Mouse (Mus musculus): ENCODE measurements around the gene Olfr992. TPM values are rescaled to one million over a fixed set of nuclear protein-coding genes. Genes with fewer than 3 reads are reported as not detected.
"Not testable (repeated sequence)": the region's sequence is repeated elsewhere in the genome, so short reads cannot be mapped to it uniquely, and the experiment has no call there.

Gene Olfr992
- not detected in 2 replicates for polyA plus RNA-seq (2015; fragmentation: Nextera tagmentation; extraction: Ambion mirVana)

DNA sequence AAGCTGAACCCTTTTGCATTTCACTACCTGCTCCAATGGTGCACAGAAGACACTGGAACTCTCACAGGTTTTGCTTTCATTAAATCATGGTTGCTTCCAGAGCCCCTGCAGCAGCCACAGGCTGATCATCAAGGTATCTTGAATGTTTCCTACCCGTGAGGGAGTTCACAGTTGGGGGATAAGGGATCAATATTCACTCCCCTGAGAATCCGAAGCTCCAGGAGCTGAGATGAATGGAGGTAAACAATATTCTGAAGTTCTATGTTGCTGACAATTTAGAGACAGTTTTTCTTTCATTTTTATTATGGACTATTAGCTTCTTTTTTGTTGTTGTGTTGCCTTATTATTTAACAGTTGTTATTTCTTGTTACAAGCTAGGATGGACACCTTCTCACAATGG, at the start of gene Olfr992:
Gene Olfr992, minus strand, starts transcription at position 101 of the 400 bp plus-strand sequence.
- no peak for ATAC-seq
- no peaks in the 10 kb centered on the region for H3K36me3 ChIP-seq (ENCODE audit: control insufficient read depth, insufficient read depth)
- no peak within 1 kb of the TSS for H3K9ac ChIP-seq (replicated peaks; ENCODE audit: low read depth, low read length)
- no peak within 1 kb of the TSS for H3K4me3 ChIP-seq (replicated peaks; ENCODE audit: low read length)
- no peaks in the 10 kb centered on the region for H3K4me1 ChIP-seq (replicated peaks; ENCODE audit: control insufficient read depth, insufficient read depth, low read length)
- no peaks in the 10 kb centered on the region for H3K9me3 ChIP-seq (ENCODE audit: control insufficient read depth, low read length)
- no peak within 1 kb of the TSS for H3K27ac ChIP-seq (ENCODE audit: low read length)
- WGBS: 63% methylated on average over 2 of the region's 2 CpGs
- no peak within 1 kb of the TSS for H3K4me2 ChIP-seq (ENCODE audit: low read length)
- no peaks in the 10 kb centered on the region for H3K27me3 ChIP-seq (replicated peaks; ENCODE audit: control insufficient read depth, insufficient read depth, low read length)

- 10% methylated on average over 1 of the region's 1 CpGs for WGBS
- Histone ChIP-seq H3K27me3 (replicated peaks; ENCODE audit: control insufficient read depth, insufficient read depth, low read length) (no peaks in the 10 kb centered on the region), H3K27ac (ENCODE audit: low read length) (no peak within 1 kb of the TSS), H3K4me1 (replicated peaks; ENCODE audit: control insufficient read depth, insufficient read depth, low read length) (no peaks in the 10 kb centered on the region), H3K9ac (replicated peaks; ENCODE audit: low read depth, low read length) (no peak within 1 kb of the TSS), H3K9me3 (ENCODE audit: control insufficient read depth, low read length) (no peaks in the 10 kb centered on the region), H3K36me3 (ENCODE audit: control insufficient read depth, insufficient read depth) (no peaks in the 10 kb centered on the region), H3K4me2 (ENCODE audit: low read length) (no peak within 1 kb of the TSS), H3K4me3 (replicated peaks; ENCODE audit: low read length) (no peak within 1 kb of the TSS)
- no peak for ATAC-seq
These were observed 34.3 kb upstream of the Olfr992 start, which contains the start of gene Olfr995 for GRCm38 (mm10) chr2:85443539-85443938. Gene Olfr995 (minus strand): TSS chr2:85443639.

GRCm38 (mm10) chr2:85442546-85442945, 33.3 kb upstream of the Olfr992 start:
- H3K4me2 ChIP-seq (ENCODE audit: low read length): no peak overlapping the region
- no peak overlapping the region for H3K4me3 ChIP-seq (replicated peaks; ENCODE audit: low read length)
- no peaks in the 10 kb centered on the region for H3K9me3 ChIP-seq (ENCODE audit: control insufficient read depth, low read length)
- H3K36me3 ChIP-seq (ENCODE audit: control insufficient read depth, insufficient read depth): no peaks in the 10 kb centered on the region
- H3K27me3 ChIP-seq (replicated peaks; ENCODE audit: control insufficient read depth, insufficient read depth, low read length): no peaks in the 10 kb centered on the region
- no peak overlapping the region for H3K9ac ChIP-seq (replicated peaks; ENCODE audit: low read depth, low read length)
- no peaks in the 10 kb centered on the region for H3K4me1 ChIP-seq (replicated peaks; ENCODE audit: control insufficient read depth, insufficient read depth, low read length)
- no peak for ATAC-seq
- H3K27ac ChIP-seq (ENCODE audit: low read length): no peak overlapping the region

DNA sequence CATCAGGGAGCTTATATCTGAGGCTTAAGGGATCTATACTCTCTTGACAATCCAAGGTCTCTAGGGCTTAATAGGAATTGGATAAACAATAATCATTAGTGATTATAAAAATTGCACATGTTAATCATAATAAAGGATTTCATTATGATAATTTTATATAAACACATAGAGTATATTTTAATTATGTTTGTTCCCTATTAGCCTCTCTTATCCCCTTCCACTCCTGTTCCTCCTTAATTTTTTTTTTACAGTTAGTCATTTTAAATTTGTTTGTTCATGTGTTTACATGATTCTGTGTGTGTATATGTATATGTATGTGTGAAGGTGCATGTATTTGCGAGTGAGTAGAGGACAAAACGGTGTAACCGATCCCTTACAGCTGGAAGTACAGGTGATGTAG, 27.1 kb upstream of the Olfr992 start, which contains the start of gene Olfr994:
Gene Olfr994, minus strand, starts transcription at position 101 of the 400 bp plus-strand sequence.
- Histone ChIP-seq H3K4me3 (replicated peaks; ENCODE audit: low read length) (no peak within 1 kb of the TSS), H3K9ac (replicated peaks; ENCODE audit: low read depth, low read length) (no peak within 1 kb of the TSS), H3K4me2 (ENCODE audit: low read length) (no peak within 1 kb of the TSS), H3K36me3 (ENCODE audit: control insufficient read depth, insufficient read depth) (no peaks in the 10 kb centered on the region), H3K9me3 (ENCODE audit: control insufficient read depth, low read length) (no peaks in the 10 kb centered on the region), H3K27me3 (replicated peaks; ENCODE audit: control insufficient read depth, insufficient read depth, low read length) (no peaks in the 10 kb centered on the region), H3K4me1 (replicated peaks; ENCODE audit: control insufficient read depth, insufficient read depth, low read length) (no peaks in the 10 kb centered on the region), H3K27ac (ENCODE audit: low read length) (no peak within 1 kb of the TSS)
- 96% methylated on average over 3 of the region's 3 CpGs for WGBS
- no peak for ATAC-seq

DNA sequence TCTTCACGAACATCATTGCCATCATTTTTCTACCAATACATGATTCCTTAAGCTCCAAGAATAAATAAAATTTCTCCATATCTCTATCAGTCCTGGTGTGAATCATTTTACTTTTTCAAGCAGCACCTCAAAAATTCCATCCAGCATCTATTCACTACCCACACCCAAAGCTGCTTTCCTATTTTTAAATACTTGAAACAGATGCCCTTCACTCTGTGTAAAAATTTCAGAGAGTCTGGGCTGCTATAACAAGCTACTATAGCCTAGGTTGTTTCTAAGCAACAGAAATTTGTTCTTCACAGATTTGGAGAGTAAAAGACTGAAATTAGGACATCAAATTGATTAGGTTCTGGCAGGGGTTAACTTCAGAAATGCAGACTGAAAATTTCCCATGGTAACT, 16.6 kb upstream of the Olfr992 start:
- Histone ChIP-seq H3K4me1 (replicated peaks; ENCODE audit: control insufficient read depth, insufficient read depth, low read length) (no peaks in the 10 kb centered on the region), H3K4me3 (replicated peaks; ENCODE audit: low read length) (no peak overlapping the region), H3K27me3 (replicated peaks; ENCODE audit: control insufficient read depth, insufficient read depth, low read length) (no peaks in the 10 kb centered on the region), H3K27ac (ENCODE audit: low read length) (no peak overlapping the region), H3K9ac (replicated peaks; ENCODE audit: low read depth, low read length) (no peak overlapping the region), H3K4me2 (ENCODE audit: low read length) (no peak overlapping the region), H3K9me3 (ENCODE audit: control insufficient read depth, low read length) (no peaks in the 10 kb centered on the region), H3K36me3 (ENCODE audit: control insufficient read depth, insufficient read depth) (no peaks in the 10 kb centered on the region)
- ATAC-seq: peak; percentile 67
- 94% methylated on average over 1 of the region's 1 CpGs for WGBS

- Histone ChIP-seq H3K9me3 (ENCODE audit: control insufficient read depth, low read length) (no peaks in the 10 kb centered on the region), H3K4me1 (replicated peaks; ENCODE audit: control insufficient read depth, insufficient read depth, low read length) (no peaks in the 10 kb centered on the region), H3K27me3 (replicated peaks; ENCODE audit: control insufficient read depth, insufficient read depth, low read length) (no peaks in the 10 kb centered on the region), H3K9ac (replicated peaks; ENCODE audit: low read depth, low read length) (no peak within 1 kb of the TSS), H3K4me3 (replicated peaks; ENCODE audit: low read length) (no peak within 1 kb of the TSS), H3K36me3 (ENCODE audit: control insufficient read depth, insufficient read depth) (no peaks in the 10 kb centered on the region), H3K4me2 (ENCODE audit: low read length) (no peak within 1 kb of the TSS), H3K27ac (ENCODE audit: low read length) (no peak within 1 kb of the TSS)
- no peak for ATAC-seq
These were observed 5.5 kb upstream of the Olfr992 start, which contains the start of gene Olfr993 for GRCm38 (mm10) chr2:85414777-85415176. Gene Olfr993 (minus strand): TSS chr2:85414877.

GRCm38 (mm10) chr2:85363127-85363526, 46.1 kb downstream of the Olfr992 start, which contains the start of gene Olfr988:
Gene Olfr988 (minus strand): TSS chr2:85363227.
- not testable (repeated sequence) for H3K4me2 ChIP-seq (ENCODE audit: low read length); H3K27ac ChIP-seq (ENCODE audit: low read length); ATAC-seq; H3K4me1 ChIP-seq (replicated peaks; ENCODE audit: control insufficient read depth, insufficient read depth, low read length); H3K27me3 ChIP-seq (replicated peaks; ENCODE audit: control insufficient read depth, insufficient read depth, low read length); H3K9me3 ChIP-seq (ENCODE audit: control insufficient read depth, low read length); H3K36me3 ChIP-seq (ENCODE audit: control insufficient read depth, insufficient read depth); H3K4me3 ChIP-seq (replicated peaks; ENCODE audit: low read length); H3K9ac ChIP-seq (replicated peaks; ENCODE audit: low read depth, low read length)

Other genes starting within 250 kb of the Olfr992 start
- 12.3 and 14.9 TPM in 2 replicates for gene Lrrc55, start 212.3 kb downstream of the Olfr992 start, polyA plus RNA-seq (2015; fragmentation: Nextera tagmentation; extraction: Ambion mirVana)
- not detected in 2 replicates for gene Olfr987, start 70.2 kb downstream of the Olfr992 start, polyA plus RNA-seq (2015; fragmentation: Nextera tagmentation; extraction: Ambion mirVana)
- not detected in 2 replicates for gene Olfr988, start 46.2 kb downstream of the Olfr992 start, polyA plus RNA-seq (2015; fragmentation: Nextera tagmentation; extraction: Ambion mirVana)
- gene Olfr993, start 5.4 kb upstream of the Olfr992 start, polyA plus RNA-seq (2015; fragmentation: Nextera tagmentation; extraction: Ambion mirVana): not detected in 2 replicates
- not detected in 2 replicates for gene Olfr994, start 27.0 kb upstream of the Olfr992 start, polyA plus RNA-seq (2015; fragmentation: Nextera tagmentation; extraction: Ambion mirVana)
- not detected in 2 replicates for gene Olfr995, start 34.2 kb upstream of the Olfr992 start, polyA plus RNA-seq (2015; fragmentation: Nextera tagmentation; extraction: Ambion mirVana)
- gene 4833423E24Rik, start 109.6 kb upstream of the Olfr992 start, polyA plus RNA-seq (2015; fragmentation: Nextera tagmentation; extraction: Ambion mirVana): 0.15 TPM in 1 of 2 replicates, not detected in the other
- gene Olfr996, start 169.7 kb upstream of the Olfr992 start, polyA plus RNA-seq (2015; fragmentation: Nextera tagmentation; extraction: Ambion mirVana): not detected in 2 replicates
- not detected in 2 replicates for gene Olfr998, start 179.5 kb upstream of the Olfr992 start, polyA plus RNA-seq (2015; fragmentation: Nextera tagmentation; extraction: Ambion mirVana)
- not detected in 2 replicates for gene Olfr1000, start 202.4 kb upstream of the Olfr992 start, polyA plus RNA-seq (2015; fragmentation: Nextera tagmentation; extraction: Ambion mirVana)
- not detected in 2 replicates for gene Olfr1002, start 241.2 kb upstream of the Olfr992 start, polyA plus RNA-seq (2015; fragmentation: Nextera tagmentation; extraction: Ambion mirVana)

Measured in forebrain, embryonic 16.5 days (tissue).